Mouse (Mus musculus): Measurements from ENCODE around the gene Btbd2. TPM values are rescaled to one million over a fixed set of nuclear protein-coding genes. Genes with fewer than 3 reads are reported as not detected.

Btbd2 gene
- polyA plus RNA-seq, 1 experiment: 18.9 TPM

- Histone ChIP-seq H3K4me1 (ENCODE audit: control insufficient read depth, insufficient read depth, low read length) (peaks cover 15% of the 10 kb centered on the region), H3K36me3 (ENCODE audit: control insufficient read depth, insufficient read depth, low read length) (no peaks in the 10 kb centered on the region), H3K27ac (ENCODE audit: control insufficient read depth, insufficient read depth, low read depth, low read length) (peak overlapping the region; percentile 99), H3K27me3 (ENCODE audit: control insufficient read depth, insufficient read depth, low read length) (no peaks in the 10 kb centered on the region), H3K4me3 (ENCODE audit: control insufficient read depth, low read depth, low read length) (peak overlapping the region; percentile 97)
- TF ChIP-seq CTCF (IDR thresholded peaks at IDR 0.05; ENCODE audit: control insufficient read depth, insufficient read depth, insufficient replicate concordance, low read depth, low read length) (no peak), POLR2A (IDR thresholded peaks at IDR 0.05; ENCODE audit: control insufficient read depth, low read depth, low read length) (no peak)
Measured at GRCm38 (mm10) chr10:80620796-80621689, 35.8 kb downstream of the Btbd2 start.

- Histone ChIP-seq H3K4me1 (ENCODE audit: control insufficient read depth, insufficient read depth, low read length) (peaks cover 15% of the 10 kb centered on the region), H3K36me3 (ENCODE audit: control insufficient read depth, insufficient read depth, low read length) (no peaks in the 10 kb centered on the region), H3K27ac (ENCODE audit: control insufficient read depth, insufficient read depth, low read depth, low read length) (no peak overlapping the region), H3K4me3 (ENCODE audit: control insufficient read depth, low read depth, low read length) (peak overlapping the region; percentile 97), H3K27me3 (ENCODE audit: control insufficient read depth, insufficient read depth, low read length) (no peaks in the 10 kb centered on the region)
- no peak for TF ChIP-seq CTCF (IDR thresholded peaks at IDR 0.05; ENCODE audit: control insufficient read depth, insufficient read depth, insufficient replicate concordance, low read depth, low read length)
- no peak for TF ChIP-seq POLR2A (IDR thresholded peaks at IDR 0.05; ENCODE audit: control insufficient read depth, low read depth, low read length)
Measured at GRCm38 (mm10) chr10:80620365-80620764, 36.5 kb downstream of the Btbd2 start.

DNA sequence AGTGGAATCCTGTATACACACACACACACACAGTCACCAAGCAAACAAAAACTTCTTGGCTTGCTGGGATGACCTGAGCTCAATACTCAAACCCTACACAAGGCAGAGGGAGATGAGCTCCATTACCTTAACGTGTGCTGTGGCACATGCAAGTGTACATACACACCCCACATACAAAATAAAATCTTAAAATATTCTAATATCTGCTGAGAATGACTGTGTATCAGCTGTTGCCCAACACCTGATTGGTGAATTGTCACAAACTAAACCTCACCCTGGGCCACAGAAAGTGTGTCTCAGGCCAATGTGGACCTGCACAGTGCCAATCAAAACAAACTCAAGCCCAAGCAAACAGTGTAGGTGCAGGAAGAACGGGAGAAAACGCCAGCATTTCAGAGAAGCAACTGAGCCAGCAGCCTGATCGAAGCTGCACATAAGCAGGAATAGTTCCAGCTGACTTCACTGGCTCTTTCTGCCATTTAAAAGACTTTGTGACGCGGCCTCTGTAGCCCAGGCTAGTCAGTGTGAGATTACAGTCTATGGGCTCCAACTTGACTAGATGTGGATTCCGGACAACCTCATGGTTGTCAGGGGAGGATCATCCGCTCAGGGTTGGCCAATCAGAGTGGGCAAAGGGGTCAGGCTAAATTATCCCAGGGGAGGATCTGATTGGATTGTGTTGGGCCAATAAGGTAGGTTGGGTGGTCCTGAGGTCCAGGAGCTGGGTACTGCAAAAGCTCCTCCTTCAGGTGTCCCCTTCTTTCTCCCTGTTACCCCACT lies 37.2 kb downstream of the Btbd2 start:
- H3K27ac ChIP-seq (ENCODE audit: control insufficient read depth, insufficient read depth, low read depth, low read length): 0 out of 2 replicates have a peak overlapping the region, but pooled peaks have one; percentile 24
- TF ChIP-seq CTCF (IDR thresholded peaks at IDR 0.05; ENCODE audit: control insufficient read depth, insufficient read depth, insufficient replicate concordance, low read depth, low read length) (no peak), POLR2A (IDR thresholded peaks at IDR 0.05; ENCODE audit: control insufficient read depth, low read depth, low read length) (no peak)
- H3K4me3 ChIP-seq (ENCODE audit: control insufficient read depth, low read depth, low read length): peak overlapping the region; percentile 97
- no peaks in the 10 kb centered on the region for H3K27me3 ChIP-seq (ENCODE audit: control insufficient read depth, insufficient read depth, low read length)
- H3K36me3 ChIP-seq (ENCODE audit: control insufficient read depth, insufficient read depth, low read length): no peaks in the 10 kb centered on the region
- peaks cover 15% of the 10 kb centered on the region for H3K4me1 ChIP-seq (ENCODE audit: control insufficient read depth, insufficient read depth, low read length)

DNA sequence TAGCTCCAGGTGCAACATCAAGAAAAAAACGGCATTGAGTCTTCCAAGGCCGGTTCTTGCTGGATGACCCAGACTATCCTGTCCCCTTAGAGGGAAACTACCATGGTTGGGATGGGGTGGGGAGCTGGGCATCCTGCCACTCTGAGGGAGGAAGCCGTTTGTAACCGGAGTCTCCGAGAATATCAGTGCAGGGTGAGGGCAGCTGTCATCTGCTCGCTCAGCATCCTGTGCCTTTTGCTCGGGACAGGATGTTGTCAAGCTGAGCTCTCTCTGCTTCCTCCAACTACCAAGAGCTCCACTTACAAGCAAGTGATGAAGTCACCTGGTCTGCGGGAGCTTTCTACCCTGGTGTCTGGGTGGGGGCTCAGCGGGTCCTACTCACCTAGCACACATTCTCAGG lies 38.7 kb downstream of the Btbd2 start:
- no peaks in the 10 kb centered on the region for H3K36me3 ChIP-seq (ENCODE audit: control insufficient read depth, insufficient read depth, low read length)
- no peak overlapping the region for H3K27ac ChIP-seq (ENCODE audit: control insufficient read depth, insufficient read depth, low read depth, low read length)
- H3K4me1 ChIP-seq (ENCODE audit: control insufficient read depth, insufficient read depth, low read length): peaks cover 6% of the 10 kb centered on the region
- TF ChIP-seq CTCF (IDR thresholded peaks at IDR 0.05; ENCODE audit: control insufficient read depth, insufficient read depth, insufficient replicate concordance, low read depth, low read length): 0 out of 2 replicates have a peak, but pooled peaks have one; percentile 3
- TF ChIP-seq POLR2A (IDR thresholded peaks at IDR 0.05; ENCODE audit: control insufficient read depth, low read depth, low read length): no peak
- no peak overlapping the region for H3K4me3 ChIP-seq (ENCODE audit: control insufficient read depth, low read depth, low read length)
- H3K27me3 ChIP-seq (ENCODE audit: control insufficient read depth, insufficient read depth, low read length): no peaks in the 10 kb centered on the region

- TF ChIP-seq CTCF (IDR thresholded peaks at IDR 0.05; ENCODE audit: control insufficient read depth, insufficient read depth, insufficient replicate concordance, low read depth, low read length) (no peak), POLR2A (IDR thresholded peaks at IDR 0.05; ENCODE audit: control insufficient read depth, low read depth, low read length) (no peak)
- no peaks in the 10 kb centered on the region for H3K27me3 ChIP-seq (ENCODE audit: control insufficient read depth, insufficient read depth, low read length)
- no peaks in the 10 kb centered on the region for H3K4me1 ChIP-seq (ENCODE audit: control insufficient read depth, insufficient read depth, low read length)
- no peaks in the 10 kb centered on the region for H3K36me3 ChIP-seq (ENCODE audit: control insufficient read depth, insufficient read depth, low read length)
- H3K4me3 ChIP-seq (ENCODE audit: control insufficient read depth, low read depth, low read length): no peak overlapping the region
- H3K27ac ChIP-seq (ENCODE audit: control insufficient read depth, insufficient read depth, low read depth, low read length): no peak overlapping the region
Measured at GRCm38 (mm10) chr10:80614351-80614750, 42.5 kb downstream of the Btbd2 start.

- Histone ChIP-seq H3K27ac (ENCODE audit: control insufficient read depth, insufficient read depth, low read depth, low read length) (no peak overlapping the region), H3K4me1 (ENCODE audit: control insufficient read depth, insufficient read depth, low read length) (no peaks in the 10 kb centered on the region), H3K36me3 (ENCODE audit: control insufficient read depth, insufficient read depth, low read length) (no peaks in the 10 kb centered on the region; the same call in 1 of the 2 replicates), H3K27me3 (ENCODE audit: control insufficient read depth, insufficient read depth, low read length) (no peaks in the 10 kb centered on the region), H3K4me3 (ENCODE audit: control insufficient read depth, low read depth, low read length) (no peak overlapping the region)
- no peak for TF ChIP-seq CTCF (IDR thresholded peaks at IDR 0.05; ENCODE audit: control insufficient read depth, insufficient read depth, insufficient replicate concordance, low read depth, low read length)
Measured at GRCm38 (mm10) chr10:80613821-80614220, 43.0 kb downstream of the Btbd2 start.

DNA sequence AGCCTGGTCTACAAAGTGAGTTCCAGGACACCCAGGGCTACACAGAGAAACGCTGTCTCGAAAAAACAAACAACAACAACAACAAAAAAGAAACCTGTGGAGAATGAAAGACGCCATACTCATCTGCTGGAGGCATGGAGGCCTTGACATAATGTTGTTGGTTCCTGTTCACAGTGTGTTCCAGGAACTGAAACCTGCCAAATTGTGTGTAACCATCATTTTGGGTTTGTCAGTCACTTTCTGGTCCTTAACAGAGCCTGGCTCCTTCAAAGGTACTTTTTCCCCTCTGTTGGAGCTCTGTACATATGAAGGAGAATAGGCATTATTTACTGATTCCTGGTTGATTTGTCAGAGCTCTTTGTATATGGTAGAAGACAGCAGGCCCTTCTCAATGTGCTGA lies 45.0 kb downstream of the Btbd2 start:
- H3K4me3 ChIP-seq (ENCODE audit: control insufficient read depth, low read depth, low read length): no peak overlapping the region
- no peaks in the 10 kb centered on the region for H3K4me1 ChIP-seq (ENCODE audit: control insufficient read depth, insufficient read depth, low read length)
- TF ChIP-seq CTCF (IDR thresholded peaks at IDR 0.05; ENCODE audit: control insufficient read depth, insufficient read depth, insufficient replicate concordance, low read depth, low read length) (no peak), POLR2A (IDR thresholded peaks at IDR 0.05; ENCODE audit: control insufficient read depth, low read depth, low read length) (no peak)
- no peaks in the 10 kb centered on the region for H3K27me3 ChIP-seq (ENCODE audit: control insufficient read depth, insufficient read depth, low read length)
- H3K27ac ChIP-seq (ENCODE audit: control insufficient read depth, insufficient read depth, low read depth, low read length): no peak overlapping the region
- no peaks in the 10 kb centered on the region; the same call in 1 of the 2 replicates for H3K36me3 ChIP-seq (ENCODE audit: control insufficient read depth, insufficient read depth, low read length)

Data from testis, adult 2 months (tissue).